Mouse (Mus musculus) right cerebral cortex, postnatal 25 days (tissue): ENCODE measurements around the gene Vmn1r19.
"Not testable (repeated sequence)": the region's sequence is repeated elsewhere in the genome, so short reads cannot be mapped to it uniquely, and the experiment has no call there.

ENCODE experiments used
- DNase-seq: peaks from one replicate; pipeline ENCODE4 v3.0.0; 2022

Vmn1r19 gene

DNA sequence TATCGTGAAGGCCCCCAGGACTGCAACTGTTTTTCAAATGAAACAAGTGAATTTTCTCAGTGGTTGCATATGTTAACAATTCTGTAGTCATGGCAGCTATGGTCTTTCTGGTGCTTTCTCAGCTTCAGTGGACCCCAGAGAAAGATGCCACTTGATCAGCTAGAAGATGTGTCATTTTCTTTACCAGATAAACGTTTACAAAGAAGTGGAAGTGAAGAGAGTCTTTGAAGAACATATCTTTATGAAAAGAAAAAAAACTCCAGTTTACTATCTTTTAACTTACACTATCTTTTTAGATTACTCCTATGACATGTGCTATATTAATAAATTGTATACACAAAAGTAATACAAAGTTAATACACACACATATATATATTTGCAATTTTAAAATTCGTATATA is at the start of gene Vmn1r19:
TSS of gene Vmn1r19 (plus strand) at position 301 of the 400 bp plus-strand sequence.
- DNase-seq = not testable (repeated sequence)

DNA sequence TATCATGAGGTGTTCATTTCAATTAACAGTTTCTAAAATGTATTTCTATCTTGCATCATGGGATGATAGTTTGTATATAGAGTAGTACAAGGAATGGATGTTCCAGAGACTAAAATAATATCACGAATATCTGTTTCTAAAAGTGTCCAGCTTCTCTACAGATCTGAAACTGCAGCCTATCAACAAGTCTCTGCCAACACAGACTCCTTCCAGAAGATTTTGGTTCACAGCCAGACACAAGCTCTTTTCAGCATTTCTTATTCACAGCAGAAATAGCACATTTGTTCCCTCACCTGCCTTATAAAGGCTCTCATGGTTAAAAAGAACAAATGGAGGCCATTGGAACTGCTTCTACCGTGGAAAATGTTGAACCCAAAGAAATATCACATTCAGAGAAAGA is 46.7 kb upstream of the Vmn1r19 start:
- DNase-seq = no peak

DNA sequence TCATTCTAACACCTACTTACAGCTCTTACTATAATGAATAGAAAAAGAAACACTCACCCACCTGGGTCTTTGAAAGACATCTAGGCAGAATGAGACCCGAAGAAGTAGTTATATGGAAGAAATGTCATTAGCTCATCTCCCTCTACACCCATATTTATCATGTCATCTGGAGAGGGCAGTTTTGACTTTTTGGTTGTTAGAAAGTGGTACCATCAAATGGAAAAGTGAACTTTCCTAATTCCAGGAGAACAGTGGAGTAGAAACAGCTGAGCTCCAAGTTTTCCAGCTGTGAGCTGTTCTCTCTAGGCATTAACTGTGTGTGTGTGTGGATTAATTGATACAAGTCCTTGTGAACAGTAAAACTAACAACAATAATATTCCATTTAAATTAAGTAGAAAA is 40.0 kb upstream of the Vmn1r19 start, which contains the start of gene Vmn1r17:
TSS of gene Vmn1r17 (minus strand) at position 101 of the 400 bp plus-strand sequence.
- no peak for DNase-seq

DNA sequence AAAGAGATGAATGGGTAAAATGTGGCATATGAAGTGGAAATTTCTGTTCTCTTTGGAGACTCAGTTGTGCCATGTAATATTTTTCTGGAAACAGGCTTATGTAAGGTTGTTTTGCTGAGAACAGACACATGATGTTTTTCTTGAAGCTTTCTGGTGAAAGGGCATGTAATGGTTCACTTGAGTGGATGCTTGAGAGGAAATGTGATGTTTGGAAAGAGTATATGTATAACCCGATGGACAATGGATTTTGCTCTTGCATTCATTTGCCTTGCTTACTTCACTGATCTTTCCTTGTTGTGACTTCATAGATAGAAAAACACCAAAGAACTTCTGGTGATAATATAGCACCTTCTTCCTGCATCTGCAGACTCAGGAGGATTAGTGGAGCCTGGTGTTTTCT is 37.7 kb upstream of the Vmn1r19 start:
- DNase-seq = not testable (repeated sequence)

DNA sequence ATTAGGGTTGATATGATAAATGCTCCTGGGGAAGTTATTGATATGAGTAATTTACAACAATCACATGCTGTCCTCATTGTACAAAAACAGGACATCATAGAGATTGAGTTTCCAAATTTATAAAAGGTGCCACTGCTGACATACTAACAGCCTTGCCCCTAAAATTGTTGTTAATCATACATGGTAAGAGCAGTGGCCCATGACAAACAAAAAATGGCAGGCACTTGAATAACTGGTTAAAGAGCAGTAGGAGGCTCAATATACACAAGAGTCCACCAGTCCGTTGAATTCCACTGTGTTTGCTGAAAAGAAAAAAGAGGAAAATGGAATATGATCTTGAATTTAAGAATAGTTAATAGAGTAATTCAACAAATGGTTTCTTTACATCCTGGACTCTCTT is 36.1 kb upstream of the Vmn1r19 start:
- no peak for DNase-seq

DNA sequence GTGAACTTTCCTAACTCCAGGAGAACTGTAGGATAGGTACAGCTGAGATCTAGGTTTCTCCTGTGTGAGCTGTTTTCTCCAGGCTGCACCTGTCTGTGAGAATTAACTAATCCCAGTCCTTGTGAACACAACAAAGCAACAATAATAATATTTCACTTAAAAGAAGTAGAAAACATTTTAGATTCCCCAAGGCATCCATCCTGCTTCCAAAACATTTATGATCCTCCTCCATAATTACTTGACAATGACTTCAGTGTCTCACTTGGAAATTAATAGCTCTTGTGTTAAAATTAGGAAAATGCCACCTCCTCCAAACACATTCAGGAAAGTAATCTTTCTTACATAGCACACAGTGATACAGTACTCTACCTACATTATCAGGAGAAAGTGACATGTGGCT is 7.9 kb upstream of the Vmn1r19 start, which contains the start of gene Vmn1r18:
TSS of gene Vmn1r18 (minus strand) at position 101 of the 400 bp plus-strand sequence.
- DNase-seq = no peak

DNA sequence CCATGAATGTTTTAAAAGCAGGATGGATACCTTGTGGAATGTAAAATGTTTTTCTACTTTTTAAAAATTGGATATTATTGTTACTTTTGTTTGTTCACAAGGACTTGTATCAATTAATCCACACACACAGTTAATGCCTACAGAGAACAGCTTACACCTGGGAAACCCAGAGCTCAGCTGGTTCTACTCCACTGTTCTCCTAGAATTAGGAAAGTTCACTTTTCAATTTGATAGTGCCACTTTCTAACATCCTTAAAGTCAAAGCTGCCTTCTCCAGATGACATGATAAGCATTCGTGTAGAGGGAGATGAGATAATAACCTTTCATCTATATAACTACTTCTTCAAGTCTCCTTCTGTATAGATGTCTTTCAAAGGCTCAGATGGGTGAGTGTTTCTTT is 25.1 kb downstream of the Vmn1r19 start, which contains the start of gene Vmn1r20:
TSS of gene Vmn1r20 (plus strand) at position 301 of the 400 bp plus-strand sequence.
- no peak for DNase-seq

DNA sequence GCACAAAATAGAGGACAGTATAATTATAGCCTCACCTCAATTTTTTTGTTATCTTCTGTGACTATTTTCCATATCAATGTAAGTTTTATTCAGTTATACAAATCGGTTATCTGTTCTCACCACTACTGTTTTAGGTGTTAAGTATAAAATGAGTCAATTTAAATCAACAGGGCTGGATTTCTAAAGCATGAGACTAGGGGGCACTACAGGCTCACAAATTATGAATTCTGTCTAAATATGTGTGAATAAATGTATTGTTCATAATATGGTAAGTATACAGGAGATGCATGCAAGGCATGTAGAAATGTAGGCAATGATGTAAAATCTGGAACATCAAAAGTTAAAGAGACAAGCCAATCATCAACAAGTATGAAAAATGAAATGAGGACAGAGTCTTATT is 27.6 kb downstream of the Vmn1r19 start:
- DNase-seq = no peak
